Mouse (Mus musculus) gastrocnemius, adult 2 months (tissue): ENCODE results near the gene Sell. TPM values are rescaled to one million over a fixed set of nuclear protein-coding genes. Genes with fewer than 3 reads are reported as not detected.

Experiments
- DNase-seq: peaks from one replicate; pipeline ENCODE4 v3.0.0; 2022
- H3K27ac ChIP-seq: fragments of 200-600 bp; 2 replicates; pipeline ENCODE4 v1.8.1; 2022; ENCODE audit warnings: mild to moderate bottlenecking
- H3K4me3 ChIP-seq: fragments of 200-600 bp; 2 replicates; pipeline ENCODE4 v1.8.1; 2022; ENCODE audit warnings: mild to moderate bottlenecking, moderate library complexity
- CTCF ChIP-seq: fragments of 200-600 bp; IDR thresholded peaks from 2 replicates; pipeline ENCODE4 v1.8.1; 2022; ENCODE audit warnings: antibody characterized with exemption, mild to moderate bottlenecking, moderate library complexity
- intact Hi-C: fragments of 180-260 bp; cut with DNase I; formaldehyde crosslinking; loops from one replicate; pipeline ENCODE4 v1.15.1; 2025
- total RNA-seq, 2 experiments: library from RNA; stranded (reverse); gene quantifications; 2 replicates each; pipeline ENCODE4 v1.2.3; 2021

Gene Sell
- total RNA-seq, 2 experiments from 2014 or later: 0.15 TPM; not detected in 1

DNA sequence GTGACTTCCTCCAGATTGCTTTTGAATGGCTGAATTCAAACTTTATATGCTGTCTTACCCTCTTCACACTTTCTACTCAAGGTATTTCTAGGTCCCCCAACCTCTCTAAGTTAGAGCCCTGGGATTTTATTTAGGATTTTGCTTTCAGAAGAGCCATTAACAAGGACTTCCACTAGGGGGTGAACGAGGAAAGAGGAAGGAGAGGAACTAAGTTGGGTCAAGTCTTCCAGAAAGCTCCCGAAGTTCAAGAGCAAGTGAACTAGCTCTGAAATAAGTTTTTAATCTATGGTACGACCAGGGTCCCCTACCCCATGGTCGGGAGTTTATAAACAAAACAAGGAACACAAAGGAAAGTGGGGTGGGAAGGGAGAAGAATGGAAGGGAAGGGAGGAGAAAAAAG is 504 bp upstream of the Sell start:
- intact Hi-C loops: no loop called here
- Histone ChIP-seq H3K4me3 (no peak overlapping the region), H3K27ac (no peak overlapping the region)
- no peak for DNase-seq
- peak; percentile 47 for TF ChIP-seq CTCF

DNA sequence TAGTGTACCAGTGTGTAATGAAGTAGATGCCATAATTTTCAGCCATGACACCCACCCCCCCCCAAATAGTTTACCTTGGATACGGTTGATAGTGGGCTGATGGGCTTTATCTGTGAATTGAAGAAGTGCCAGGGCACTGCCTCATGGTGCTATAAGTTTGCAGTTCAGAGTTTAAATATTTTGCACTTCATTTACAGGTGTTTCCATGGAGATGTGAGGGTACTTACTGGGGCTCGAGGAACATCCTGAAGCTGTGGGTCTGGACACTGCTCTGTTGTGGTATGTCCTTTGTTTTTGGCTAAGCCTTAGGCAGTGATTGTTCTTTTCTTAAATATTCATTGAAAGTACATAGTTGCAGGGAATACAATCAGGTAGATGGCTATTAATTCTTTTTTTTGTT is 1.1 kb downstream of the Sell start:
- DNase-seq: no peak
- H3K4me3 ChIP-seq: no peak overlapping the region
- no peak overlapping the region for H3K27ac ChIP-seq
- TF ChIP-seq CTCF: no peak
- intact Hi-C loops: no loop called here

DNA sequence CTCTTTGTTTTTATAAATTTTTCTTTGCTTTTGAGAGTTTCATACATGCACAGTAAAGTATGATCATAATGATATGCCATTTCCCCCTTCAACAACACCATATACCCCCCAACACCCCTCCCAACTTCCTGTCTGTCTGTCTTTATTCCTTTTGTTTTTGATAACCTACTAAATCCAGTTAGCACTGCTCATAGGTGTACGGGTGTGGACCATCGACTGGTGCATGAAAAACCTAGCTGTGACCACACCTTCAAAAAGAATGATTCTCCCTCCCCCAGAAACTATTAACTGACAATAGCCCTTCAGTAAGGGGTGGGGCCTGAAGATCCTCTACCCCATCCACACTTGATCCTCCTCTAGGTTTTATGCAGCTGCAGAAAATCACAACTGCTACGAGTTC is 2.0 kb downstream of the Sell start:
- no peak for TF ChIP-seq CTCF
- Histone ChIP-seq H3K4me3 (no peak overlapping the region), H3K27ac (no peak overlapping the region)
- DNase-seq: no peak
- intact Hi-C loops: no loop called here

DNA sequence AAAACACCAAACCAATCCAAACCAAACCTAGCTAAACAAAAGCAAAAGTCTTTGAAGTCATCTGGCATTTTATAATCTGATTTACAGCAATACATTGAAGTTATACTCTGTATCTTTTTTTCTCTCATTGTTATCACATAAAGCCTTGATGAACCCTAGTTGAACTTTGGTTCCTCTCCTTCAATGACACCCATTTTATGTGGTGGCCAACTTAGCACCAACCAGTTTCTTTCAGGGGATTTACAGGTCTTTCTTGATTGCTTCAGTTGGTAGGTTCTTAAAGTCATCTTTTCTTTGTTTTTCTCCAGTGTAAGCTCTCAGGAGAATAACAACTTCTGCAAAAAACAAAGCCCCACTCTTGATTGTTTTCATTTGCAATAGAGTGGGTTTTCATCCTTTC is 7.5 kb downstream of the Sell start:
- no peak for DNase-seq
- TF ChIP-seq CTCF: no peak
- intact Hi-C loops: no loop called here
- H3K4me3 ChIP-seq: no peak overlapping the region
- no peak overlapping the region for H3K27ac ChIP-seq

DNA sequence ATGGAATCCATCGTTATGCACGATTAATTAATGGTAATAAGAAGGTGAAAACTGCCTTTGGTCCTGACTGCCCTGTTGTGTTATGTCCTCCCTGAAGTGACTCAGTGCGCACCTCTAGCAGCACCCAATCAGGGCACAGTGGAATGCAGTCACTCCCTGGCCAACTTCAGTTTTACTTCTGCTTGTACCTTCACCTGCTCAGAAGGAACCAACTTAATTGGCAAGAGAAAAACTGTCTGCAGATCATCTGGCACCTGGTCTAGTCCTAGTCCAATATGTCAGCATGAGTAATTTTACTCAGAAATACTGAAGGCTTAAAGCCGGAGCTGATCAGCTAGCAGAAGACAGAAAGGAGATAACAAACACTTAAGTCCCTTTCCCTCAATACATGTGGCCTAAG is 8.7 kb downstream of the Sell start:
- Histone ChIP-seq H3K27ac (no peak overlapping the region), H3K4me3 (no peak overlapping the region)
- no peak for TF ChIP-seq CTCF
- intact Hi-C loops: no loop called here
- DNase-seq: no peak

DNA sequence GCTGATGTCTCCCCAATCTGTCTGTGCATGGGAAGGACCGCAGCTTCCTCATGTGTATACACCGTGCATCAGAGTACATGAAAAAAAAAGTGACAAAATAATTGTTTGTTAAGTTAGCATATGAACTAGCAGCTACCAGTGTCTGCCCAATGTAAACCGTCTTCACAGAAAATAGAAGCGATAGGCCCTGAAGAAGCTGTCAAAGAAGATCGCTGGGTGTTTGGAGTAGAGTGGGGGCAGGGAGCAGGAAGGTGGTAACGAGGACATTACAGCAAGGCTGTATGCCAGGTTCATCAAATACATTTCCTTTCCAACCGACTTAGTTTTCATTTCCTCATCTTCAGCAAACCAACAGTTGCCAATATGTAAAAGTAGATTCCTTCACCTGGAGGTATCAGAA is 9.3 kb downstream of the Sell start:
- no peak for TF ChIP-seq CTCF
- DNase-seq: no peak
- intact Hi-C loops: no loop called here
- Histone ChIP-seq H3K4me3 (no peak overlapping the region), H3K27ac (no peak overlapping the region)

DNA sequence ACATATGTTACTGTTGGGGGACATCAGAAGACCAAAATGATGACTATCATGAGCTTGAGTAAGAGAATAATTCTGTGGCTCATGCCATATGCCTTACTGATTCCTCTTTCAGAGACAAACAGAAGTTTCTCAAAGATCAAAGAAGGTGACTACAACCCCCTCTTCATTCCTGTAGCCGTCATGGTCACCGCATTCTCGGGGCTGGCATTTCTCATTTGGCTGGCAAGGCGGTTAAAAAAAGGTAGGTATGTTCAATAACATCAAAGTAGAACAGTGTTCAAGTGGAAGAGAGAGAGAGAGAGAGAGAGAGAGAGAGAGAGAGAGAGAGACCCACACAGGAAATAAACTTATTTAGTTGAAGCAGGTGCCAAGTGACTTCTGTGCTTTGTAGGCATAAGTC is 10.2 kb downstream of the Sell start:
- no peak overlapping the region for H3K4me3 ChIP-seq
- H3K27ac ChIP-seq: no peak overlapping the region
- no peak for DNase-seq
- intact Hi-C loops: no loop called here
- TF ChIP-seq CTCF: no peak

DNA sequence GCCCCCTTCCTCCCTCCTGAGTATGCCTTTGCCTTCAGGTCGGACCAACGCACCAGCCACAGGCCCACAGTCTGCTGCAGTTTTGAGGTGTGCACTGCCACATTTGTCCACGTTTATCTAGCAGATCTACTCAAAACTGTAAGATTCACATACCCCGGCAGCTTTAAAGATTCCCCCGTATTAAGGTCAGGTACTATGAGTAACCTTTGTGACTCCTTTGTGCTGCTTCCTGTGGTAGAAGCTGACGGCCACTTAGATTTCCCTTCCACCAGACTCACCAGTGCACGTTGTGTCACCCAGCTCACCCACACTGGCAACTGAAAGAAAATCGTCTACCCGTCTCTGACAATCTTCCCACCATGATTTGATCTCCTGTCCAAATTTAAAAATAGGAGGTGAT is 11.3 kb downstream of the Sell start:
- no peak for DNase-seq
- H3K4me3 ChIP-seq: no peak overlapping the region
- no peak overlapping the region for H3K27ac ChIP-seq
- TF ChIP-seq CTCF: no peak
- intact Hi-C loops: no loop called here

DNA sequence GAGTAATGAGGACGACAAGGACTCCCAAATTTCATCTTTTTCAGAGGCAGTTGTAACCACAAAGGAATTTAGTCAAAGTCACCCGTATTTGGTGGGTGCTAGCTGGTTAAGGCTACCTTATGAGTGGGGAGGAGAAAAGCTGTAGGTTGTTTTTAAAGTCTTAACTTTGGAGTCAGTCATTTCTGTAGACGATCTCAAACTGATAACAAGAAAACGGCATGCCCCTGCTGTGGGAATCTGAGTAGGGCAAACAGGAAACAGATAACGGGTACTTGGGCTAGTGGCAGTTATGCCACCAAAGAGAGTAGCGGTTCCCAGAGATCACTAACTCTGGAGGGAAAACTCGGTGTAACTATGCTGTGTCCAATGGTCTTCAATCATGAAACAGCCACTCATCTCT is 12.0 kb downstream of the Sell start:
- H3K27ac ChIP-seq: no peak overlapping the region
- intact Hi-C loops: no loop called here
- no peak overlapping the region for H3K4me3 ChIP-seq
- no peak for TF ChIP-seq CTCF
- DNase-seq: no peak

DNA sequence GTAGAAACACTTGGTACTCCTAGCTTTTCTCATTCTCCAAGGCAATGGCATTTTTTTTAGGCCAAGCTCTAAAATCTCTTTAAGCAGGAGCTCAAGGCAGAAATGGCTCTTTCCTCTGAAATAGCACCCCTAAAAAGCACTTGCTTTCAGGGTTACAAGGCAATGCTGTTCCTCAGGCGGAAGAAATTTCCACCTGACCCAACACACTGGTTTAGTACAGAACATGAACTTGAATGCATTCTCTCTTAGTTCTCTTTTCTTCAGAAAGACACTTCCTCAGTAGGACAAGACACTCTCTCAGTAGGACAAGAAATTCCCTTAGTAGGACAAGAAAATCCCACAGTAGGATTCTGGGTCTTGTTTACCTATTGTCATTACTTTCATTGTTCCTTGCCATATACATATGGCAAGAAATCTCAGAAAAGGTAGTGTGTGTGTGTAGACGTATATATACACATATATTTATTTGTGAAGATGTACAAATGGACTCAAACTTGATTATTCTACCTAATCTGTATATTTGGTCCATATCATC is 12.9 kb downstream of the Sell start:
- H3K4me3 ChIP-seq: no peak overlapping the region
- no peak for TF ChIP-seq CTCF
- no peak for DNase-seq
- no peak overlapping the region for H3K27ac ChIP-seq
- intact Hi-C loops: no loop called here

DNA sequence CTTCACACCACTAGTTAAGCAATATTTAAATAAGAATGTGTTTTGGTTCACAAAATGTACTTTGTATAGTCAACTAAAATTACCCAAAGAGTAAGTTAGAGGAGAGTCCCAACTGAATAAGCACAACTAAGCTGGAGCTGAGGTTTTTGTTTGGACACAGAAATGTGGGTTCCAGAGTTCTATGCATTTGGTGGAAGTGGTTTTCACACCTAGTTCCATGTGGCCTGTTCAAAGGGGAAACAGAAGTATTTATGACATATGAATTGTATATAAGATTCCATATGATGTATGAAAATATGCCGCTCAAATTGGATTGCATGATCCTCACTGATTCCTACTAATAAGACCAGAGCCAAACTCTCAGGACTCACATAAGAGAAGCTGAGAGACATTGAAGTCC is 13.6 kb downstream of the Sell start:
- H3K4me3 ChIP-seq: no peak overlapping the region
- no peak for DNase-seq
- no peak overlapping the region for H3K27ac ChIP-seq
- no peak for TF ChIP-seq CTCF
- intact Hi-C loops: no loop called here

DNA sequence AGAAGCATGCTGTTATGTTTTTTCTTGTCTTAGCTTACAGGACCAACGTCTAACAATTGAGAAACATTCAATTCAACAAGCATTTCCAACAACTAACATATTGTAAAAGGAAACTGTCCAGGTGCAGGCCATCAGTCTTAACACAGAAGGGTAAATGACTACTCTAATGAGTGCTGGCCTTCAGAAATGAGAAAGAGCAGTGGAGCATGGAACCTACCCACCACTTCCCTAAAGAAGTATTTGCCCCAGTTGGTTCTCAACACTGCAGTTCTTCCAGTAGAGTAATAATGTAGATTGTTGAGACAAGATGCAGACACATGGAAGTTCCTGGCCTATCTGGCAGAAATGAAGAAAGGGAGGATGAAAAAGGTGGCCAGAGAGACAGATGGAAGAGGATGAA is 14.7 kb downstream of the Sell start:
- Histone ChIP-seq H3K27ac (no peak overlapping the region), H3K4me3 (no peak overlapping the region)
- no peak for TF ChIP-seq CTCF
- no peak for DNase-seq
- intact Hi-C loops: no loop called here

DNA sequence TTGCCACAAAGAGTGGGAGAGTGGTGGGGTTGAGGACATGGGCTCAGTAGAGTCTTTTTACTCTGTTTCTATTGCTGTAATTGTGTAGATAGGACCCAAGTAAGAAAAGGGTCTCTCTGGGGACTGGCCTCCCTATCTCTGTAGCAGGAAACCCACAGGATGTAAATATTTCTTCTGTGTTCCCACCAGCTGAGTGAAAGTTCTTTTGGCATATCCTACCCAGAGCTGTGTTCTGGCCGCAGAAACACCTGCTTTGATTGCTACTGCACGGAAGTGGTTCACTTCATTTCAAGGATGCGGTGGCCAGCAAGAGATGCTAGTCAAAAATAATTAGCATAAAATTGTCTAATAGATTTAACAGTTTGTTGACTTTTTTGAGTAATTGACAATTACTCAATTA is 15.2 kb downstream of the Sell start:
- no peak for TF ChIP-seq CTCF
- intact Hi-C loops: no loop called here
- DNase-seq: no peak
- H3K27ac ChIP-seq: no peak overlapping the region
- no peak overlapping the region for H3K4me3 ChIP-seq

DNA sequence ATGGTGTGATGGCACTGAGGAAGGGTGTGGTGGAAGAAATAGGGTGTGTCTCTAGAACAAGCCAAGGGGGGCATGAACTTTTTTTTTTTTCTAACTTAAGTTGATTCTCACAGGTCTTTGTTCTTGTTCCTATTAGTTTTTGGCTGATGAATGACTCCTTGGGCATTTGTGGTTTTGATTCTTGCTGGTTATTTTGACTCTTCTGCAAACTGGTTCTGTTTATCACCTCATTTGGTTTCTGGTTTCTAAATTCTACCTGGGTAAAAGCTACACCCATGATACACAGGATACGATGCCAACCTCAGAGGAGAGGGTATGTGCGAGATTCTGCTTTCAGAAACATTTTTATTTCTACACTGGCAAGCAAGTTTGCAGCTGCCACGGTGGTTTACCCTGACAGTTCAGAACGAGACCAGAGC is 16.6 kb downstream of the Sell start:
- intact Hi-C loops: no loop called here
- no peak overlapping the region for H3K4me3 ChIP-seq
- no peak for DNase-seq
- H3K27ac ChIP-seq: no peak overlapping the region
- TF ChIP-seq CTCF: no peak

DNA sequence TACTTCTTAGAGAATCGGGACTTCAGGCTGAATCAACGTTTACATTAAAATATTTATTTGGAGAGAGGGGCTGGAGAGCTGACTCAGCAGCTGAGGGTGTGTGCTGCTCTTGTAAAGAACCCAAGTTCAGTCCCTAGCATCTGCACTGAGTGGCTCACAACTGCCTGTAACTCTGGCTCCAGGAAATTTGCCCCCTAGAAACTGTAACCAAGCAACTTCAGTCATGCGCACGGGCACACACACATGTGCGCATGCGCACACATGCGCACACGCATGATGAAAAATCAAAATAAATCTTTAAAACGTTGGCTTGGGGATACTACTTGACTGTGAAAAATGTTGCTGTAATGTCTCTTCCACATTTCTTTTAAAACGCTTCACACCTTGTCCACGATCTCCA is 17.3 kb downstream of the Sell start:
- intact Hi-C loops: no loop called here

More for the DNA sequence above, 17.3 kb downstream of the Sell start:
- H3K27ac ChIP-seq: no peak overlapping the region
- no peak for TF ChIP-seq CTCF
- no peak overlapping the region for H3K4me3 ChIP-seq
- DNase-seq: no peak
